Comparison of ENCODE assay signal across 8 mouse cellular contexts in the genomic region with DNA sequence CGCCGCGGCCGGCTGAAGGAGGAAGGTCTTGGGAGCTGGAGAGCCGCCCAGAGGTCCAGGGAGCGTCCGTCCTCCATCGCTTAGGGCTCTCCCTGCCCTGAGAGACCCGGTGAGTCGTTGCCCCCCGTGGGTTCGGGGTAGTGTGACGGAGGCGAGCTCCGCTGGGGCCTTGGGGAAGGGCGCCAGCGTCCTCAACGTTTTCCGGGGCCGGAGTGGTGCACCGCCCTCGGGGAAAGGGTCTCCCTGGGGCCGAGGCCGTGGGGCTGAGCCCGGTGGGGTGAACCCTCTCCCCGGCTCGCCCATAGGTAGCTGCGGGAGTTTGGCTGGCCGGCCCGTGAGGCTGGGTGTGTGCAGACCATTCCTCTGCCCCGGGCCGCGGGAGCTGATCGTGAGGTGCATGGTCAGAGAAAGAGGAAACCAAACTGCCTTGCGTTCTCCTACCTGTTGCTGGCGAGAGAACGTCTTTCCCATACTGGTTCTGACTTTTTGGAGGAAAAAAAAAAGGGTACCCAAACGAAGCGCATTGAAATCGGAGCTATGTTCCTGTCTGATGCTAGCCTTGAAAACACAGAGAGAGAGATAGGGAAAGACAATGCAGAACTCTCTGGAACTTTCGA. TPM values are rescaled to one million over a fixed set of nuclear protein-coding genes. Genes with fewer than 3 reads are reported as not detected.
DNase-seq lines count a peak whose midpoint lies in the region; ATAC-seq and TF ChIP-seq lines count a peak whose summit lies in the region.

No protein-coding gene starts in this region.

- ATAC-seq in limb, embryonic 13.5 days (ENCODE audit: low FRiP score, low read depth): peak; percentile 79
- peak; percentile 88 for ATAC-seq in neural tube, embryonic 13.5 days (ENCODE audit: low read depth)

- DNase-seq in lung, adult 2 months: no peak
- no peak for DNase-seq in lung, postnatal 25 days (ENCODE audit: low spot score)
- DNase-seq in forebrain, embryonic 10.5 days (ENCODE audit: extremely low spot score, low spot score): no peak
- no peak for DNase-seq in layer of hippocampus, adult 9-11 months
- DNase-seq in T-cell, adult 2 months (ENCODE audit: low spot score): no peak

- TF ChIP-seq POLR2A in lung, adult 2 months (IDR thresholded peaks at IDR 0.05; ENCODE audit: borderline replicate concordance, extremely low read depth, low read depth, low read length): no peak
- TF ChIP-seq POLR2A in bone marrow, adult 2 months (IDR thresholded peaks at IDR 0.05; ENCODE audit: borderline replicate concordance, control insufficient read depth, low read depth, low read length): no peak

- no peaks in the 10 kb centered on the region for H3K9me3 ChIP-seq in forebrain, embryonic 10.5 days
- H3K9me3 ChIP-seq in limb, embryonic 13.5 days: no peaks in the 10 kb centered on the region
- H3K9me3 ChIP-seq in neural tube, embryonic 13.5 days: no peaks in the 10 kb centered on the region

- peak overlapping the region; percentile 94 for H3K4me3 ChIP-seq in lung, adult 2 months (replicated peaks; ENCODE audit: extremely low read depth, low read depth, low read length)
- peak overlapping the region; percentile 99 for H3K4me3 ChIP-seq in bone marrow, adult 2 months (replicated peaks; ENCODE audit: control insufficient read depth, low read depth, low read length)
- peak overlapping the region; percentile 96 for H3K4me3 ChIP-seq in forebrain, embryonic 10.5 days
- peak overlapping the region; percentile 99 for H3K4me3 ChIP-seq in limb, embryonic 13.5 days
- peak overlapping the region; percentile 97 for H3K4me3 ChIP-seq in neural tube, embryonic 13.5 days

- no peak for TF ChIP-seq CTCF in lung, adult 2 months (IDR thresholded peaks at IDR 0.05; ENCODE audit: insufficient read depth, low read length)
- TF ChIP-seq CTCF in bone marrow, adult 2 months (IDR thresholded peaks at IDR 0.05; ENCODE audit: control insufficient read depth, insufficient read depth, low read length): no peak

- peak overlapping the region; percentile 71 for H3K4me2 ChIP-seq in limb, embryonic 13.5 days (replicated peaks)
- peak overlapping the region; percentile 84 for H3K4me2 ChIP-seq in neural tube, embryonic 13.5 days

- peaks cover 12% of the 10 kb centered on the region for H3K4me1 ChIP-seq in lung, adult 2 months (ENCODE audit: control insufficient read depth, insufficient read depth, low read length)
- no peaks in the 10 kb centered on the region; the same call in 1 of the 2 replicates for H3K4me1 ChIP-seq in bone marrow, adult 2 months (ENCODE audit: control insufficient read depth, insufficient read depth, low read length)
- peaks cover 13% of the 10 kb centered on the region for H3K4me1 ChIP-seq in forebrain, embryonic 10.5 days
- H3K4me1 ChIP-seq in limb, embryonic 13.5 days: peaks cover 17% of the 10 kb centered on the region
- H3K4me1 ChIP-seq in neural tube, embryonic 13.5 days (replicated peaks): peaks cover 35% of the 10 kb centered on the region

- peak overlapping the region; percentile 96 for H3K9ac ChIP-seq in limb, embryonic 13.5 days
- peak overlapping the region; percentile 94 for H3K9ac ChIP-seq in neural tube, embryonic 13.5 days

- peaks cover 31% of the 10 kb centered on the region for H3K36me3 ChIP-seq in forebrain, embryonic 10.5 days (replicated peaks)
- 0 out of 2 replicates have a peak, but pooled peaks cover 4% of the 10 kb centered on the region for H3K36me3 ChIP-seq in limb, embryonic 13.5 days
- H3K36me3 ChIP-seq in neural tube, embryonic 13.5 days: no peaks in the 10 kb centered on the region

- 0% methylated on average over 41 of the region's 41 CpGs for WGBS in lung, adult 2 months
- WGBS in bone marrow, adult 2 months: under 1% methylated on average over 41 of the region's 41 CpGs
- under 1% methylated on average over 39 of the region's 41 CpGs for WGBS in forebrain, embryonic 10.5 days
- under 1% methylated on average over 41 of the region's 41 CpGs for WGBS in limb, embryonic 13.5 days
- under 1% methylated on average over 41 of the region's 41 CpGs for WGBS in neural tube, embryonic 13.5 days

- H3K27me3 ChIP-seq in forebrain, embryonic 10.5 days (ENCODE audit: poor library complexity, severe bottlenecking): no peaks in the 10 kb centered on the region
- no peaks in the 10 kb centered on the region for H3K27me3 ChIP-seq in limb, embryonic 13.5 days
- H3K27me3 ChIP-seq in neural tube, embryonic 13.5 days: no peaks in the 10 kb centered on the region

- H3K27ac ChIP-seq in bone marrow, adult 2 months (ENCODE audit: control insufficient read depth, insufficient read depth, low read depth, low read length, poor library complexity): peak overlapping the region; percentile 100
- H3K27ac ChIP-seq in forebrain, embryonic 10.5 days: peak overlapping the region; percentile 96
- peak overlapping the region; percentile 98 for H3K27ac ChIP-seq in limb, embryonic 13.5 days
- H3K27ac ChIP-seq in neural tube, embryonic 13.5 days (replicated peaks): peak overlapping the region; percentile 97

RNA-seq across cellular contexts. Expression of gene Herc4, which starts 0.6 kb away (rescaled TPM):
- polyA plus RNA-seq in lung, adult 2 months (2012; rRNA removed): 11.3 and 16.6 TPM in 2 replicates
- polyA plus RNA-seq in bone marrow, adult 2 months (2011; ENCODE audit: insufficient read depth, insufficient read length, low replicate concordance, missing spikeins): 29.9 and 76.5 TPM in 2 replicates
- 50.0 and 54.0 TPM in 2 replicates for polyA plus RNA-seq in forebrain, embryonic 10.5 days (2016; fragmentation: Nextera tagmentation; extraction: Ambion mirVana)
- 37.8 and 38.7 TPM in 2 replicates for polyA plus RNA-seq in limb, embryonic 13.5 days (2015; fragmentation: Nextera tagmentation; extraction: Ambion mirVana)
- polyA plus RNA-seq in neural tube, embryonic 13.5 days (2015; fragmentation: Nextera tagmentation; extraction: Ambion mirVana): 25.4 and 29.7 TPM in 2 replicates

RNA-seq across cellular contexts. Expression of gene Mypn, which starts 40.4 kb away (rescaled TPM):
- 0.63 and 2.6 TPM in 2 replicates for polyA plus RNA-seq in lung, adult 2 months (2012; rRNA removed)
- polyA plus RNA-seq in bone marrow, adult 2 months (2011; ENCODE audit: insufficient read depth, insufficient read length, low replicate concordance, missing spikeins): 0.31 TPM in 1 of 2 replicates, not detected in the other
- polyA plus RNA-seq in forebrain, embryonic 10.5 days (2016; fragmentation: Nextera tagmentation; extraction: Ambion mirVana): 0.05 and 0.11 TPM in 2 replicates
- polyA plus RNA-seq in limb, embryonic 13.5 days (2015; fragmentation: Nextera tagmentation; extraction: Ambion mirVana): 2.6 TPM in 2 replicates
- 0.40 and 0.68 TPM in 2 replicates for polyA plus RNA-seq in neural tube, embryonic 13.5 days (2015; fragmentation: Nextera tagmentation; extraction: Ambion mirVana)
